11 mouse cellular contexts compared by ENCODE assay signal in genomic region chr4:141601148-141601862, GRCm38 (mm10). TPM values are rescaled to one million over a fixed set of nuclear protein-coding genes. Genes with fewer than 3 reads are reported as not detected.
DNase-seq lines count a peak whose midpoint lies in the region; ATAC-seq and TF ChIP-seq lines count a peak whose summit lies in the region.
"Had no signal": no experiment of that assay in that cellular context is flagged by ENCODE, and none has a peak within 500 bp of the region (broad histone marks: within the 10 kb centered on the region; RNA-seq: fewer than 3 reads in every experiment).

No protein-coding gene starts in this region.

- H3K4me3 ChIP-seq in lung, postnatal 0 days (ENCODE audit: low read depth, low read length) = no peak overlapping the region
- H3K4me3 ChIP-seq in intestine, postnatal 0 days (ENCODE audit: low read depth, low read length) = peak overlapping the region; percentile 74
- H3K4me3 ChIP-seq: liver, embryonic 12.5 days had no signal

- no peak overlapping the region for H3K9ac ChIP-seq in lung, postnatal 0 days (replicated peaks; ENCODE audit: low read depth)
- peak overlapping the region; percentile 59 for H3K9ac ChIP-seq in intestine, postnatal 0 days (ENCODE audit: low read depth, low read length)
- H3K9ac ChIP-seq: liver, embryonic 12.5 days had no signal

- no peaks in the 10 kb centered on the region for H3K27me3 ChIP-seq in lung, postnatal 0 days (replicated peaks; ENCODE audit: insufficient read depth, low read length)
- no peaks in the 10 kb centered on the region for H3K27me3 ChIP-seq in intestine, postnatal 0 days (replicated peaks; ENCODE audit: control insufficient read depth, insufficient read depth, low read length)

- WGBS in lung, postnatal 0 days = 65% methylated on average over 12 of the region's 12 CpGs
- WGBS in intestine, postnatal 0 days = 48% methylated on average over 12 of the region's 12 CpGs

- no peaks in the 10 kb centered on the region for H3K36me3 ChIP-seq in lung, postnatal 0 days (ENCODE audit: insufficient read depth, low read length)
- no peaks in the 10 kb centered on the region for H3K36me3 ChIP-seq in intestine, postnatal 0 days (ENCODE audit: control insufficient read depth, insufficient read depth)
- H3K36me3 ChIP-seq: liver, embryonic 12.5 days had no signal

- H3K4me2 ChIP-seq in lung, postnatal 0 days (replicated peaks; ENCODE audit: low read depth, low read length) = no peak overlapping the region
- peak overlapping the region; percentile 97 for H3K4me2 ChIP-seq in intestine, postnatal 0 days (replicated peaks; ENCODE audit: low read depth)
- H3K4me2 ChIP-seq: liver, embryonic 12.5 days had no signal

- DNase-seq in heart, adult 18-20 months = peak; percentile 67 to 68
- DNase-seq in heart, postnatal 25 days (ENCODE audit: low spot score) = no peak
- no peak for DNase-seq in lung, postnatal 0 days (ENCODE audit: low spot score)
- no peak for DNase-seq in lung, postnatal 25 days (ENCODE audit: low spot score)
- DNase-seq in heart, adult 8-10 months (ENCODE audit: low spot score) = peak; percentile 40
- DNase-seq in urinary bladder, postnatal 10 days (ENCODE audit: low spot score) = no peak
- DNase-seq in layer of hippocampus, adult 18-20 months (ENCODE audit: low spot score in 2 of 2) = no peak

- no peak; the same call in 1 of the 2 replicates for TF ChIP-seq CTCF in lung, postnatal 0 days (IDR thresholded peaks at IDR 0.05)
- peak; percentile 59 for TF ChIP-seq CTCF in intestine, postnatal 0 days (IDR thresholded peaks at IDR 0.05; ENCODE audit: low read depth)

- peaks cover 9% of the 10 kb centered on the region; the same call in 1 of the 2 replicates for H3K4me1 ChIP-seq in lung, postnatal 0 days (ENCODE audit: insufficient read depth, low read depth, low read length)
- H3K4me1 ChIP-seq in intestine, postnatal 0 days (replicated peaks; ENCODE audit: control insufficient read depth, insufficient read depth, low read length) = 0 out of 2 replicates have a peak, but pooled peaks cover 10% of the 10 kb centered on the region

- H3K9me3 ChIP-seq in lung, postnatal 0 days (ENCODE audit: low read length) = no peaks in the 10 kb centered on the region
- H3K9me3 ChIP-seq in intestine, postnatal 0 days (ENCODE audit: control insufficient read depth) = no peaks in the 10 kb centered on the region
- H3K9me3 ChIP-seq: liver, embryonic 12.5 days had no signal

- no peak for TF ChIP-seq EP300 in lung, postnatal 0 days (IDR thresholded peaks at IDR 0.05)

- no peak for ATAC-seq in lung, postnatal 0 days
- ATAC-seq in intestine, postnatal 0 days = peak; percentile 68
- ATAC-seq: liver, embryonic 12.5 days had no signal

- H3K27ac ChIP-seq in lung, postnatal 0 days (ENCODE audit: low read length) = peak overlapping the region; percentile 27; the same call in 1 of the 2 replicates
- H3K27ac ChIP-seq in intestine, postnatal 0 days (ENCODE audit: low read depth, low read length) = peak overlapping the region; percentile 86
- H3K27ac ChIP-seq: liver, embryonic 12.5 days had no signal

- intact Hi-C loops in heart, postnatal 25 days (cut with DNase I) = no loop called here

RNA-seq across cellular contexts. Expression of gene Fblim1, which starts 4.6 kb away (rescaled TPM):
- 100 to 1,000 TPM; 233 to 291 TPM for total RNA-seq in heart, adult 18-20 months (2021)
- total RNA-seq in heart, postnatal 25 days (2021) = 100 to 1,000 TPM; 298 to 316 TPM
- 52.3 and 57.5 TPM in 2 replicates for polyA plus RNA-seq in lung, postnatal 0 days (2015; fragmentation: Nextera tagmentation; extraction: Ambion mirVana)
- total RNA-seq in heart, adult 8-10 months (2022) = 100 to 1,000 TPM; 221 to 281 (median 251) TPM
- 52.8 and 59.2 TPM in 2 replicates for polyA plus RNA-seq in intestine, postnatal 0 days (2015; fragmentation: Nextera tagmentation; extraction: Ambion mirVana)
- total RNA-seq in layer of hippocampus, adult 18-20 months (2021) = under 1 TPM; 0.61 to 0.74 TPM
- total RNA-seq: megakaryocyte progenitor cell, adult 5-6 weeks had no signal

RNA-seq across cellular contexts. Expression of gene Tmem82, which starts 17.1 kb away (rescaled TPM):
- total RNA-seq in heart, adult 18-20 months (2021) = 10 to 100 TPM; 18.7 to 20.7 TPM
- 10 to 100 TPM; 21.2 to 28.9 TPM for total RNA-seq in heart, postnatal 25 days (2021)
- 3.5 and 3.6 TPM in 2 replicates for polyA plus RNA-seq in lung, postnatal 0 days (2015; fragmentation: Nextera tagmentation; extraction: Ambion mirVana)
- 10 to 100 TPM; 15.0 to 19.3 (median 16.5) TPM for total RNA-seq in heart, adult 8-10 months (2022)
- polyA plus RNA-seq in intestine, postnatal 0 days (2015; fragmentation: Nextera tagmentation; extraction: Ambion mirVana) = 42.0 and 45.7 TPM in 2 replicates
- total RNA-seq in layer of hippocampus, adult 18-20 months (2021) = under 1 TPM; 0.32 to 0.51 TPM
- polyA plus RNA-seq: C2C12 had no signal

RNA-seq across cellular contexts. Expression of gene Slc25a34, which starts 22.3 kb away (rescaled TPM):
- 100 to 1,000 TPM; 109 to 132 TPM for total RNA-seq in heart, adult 18-20 months (2021)
- total RNA-seq in heart, postnatal 25 days (2021) = 100 to 1,000 TPM; 105 to 117 TPM
- 1.1 and 1.2 TPM in 2 replicates for polyA plus RNA-seq in lung, postnatal 0 days (2015; fragmentation: Nextera tagmentation; extraction: Ambion mirVana)
- total RNA-seq in heart, adult 8-10 months (2022) = 100 to 1,000 TPM; 124 to 157 (median 144) TPM
- 23.8 and 25.7 TPM in 2 replicates for polyA plus RNA-seq in intestine, postnatal 0 days (2015; fragmentation: Nextera tagmentation; extraction: Ambion mirVana)
- total RNA-seq in layer of hippocampus, adult 18-20 months (2021) = 1 to 10 TPM; 4.1 to 4.2 TPM
- total RNA-seq: megakaryocyte progenitor cell, adult 5-6 weeks had no signal
- polyA plus RNA-seq: liver, embryonic 12.5 days had no signal

Comparison
In these comparisons a context has a peak if more than half of its experiments do, and no peak if none do; other contexts are left out.
1. DNase-seq: peak in heart, adult 18-20 months (2 of 2) and heart, adult 8-10 months (single experiment); none in heart, postnatal 25 days (single experiment), lung, postnatal 0 days (single experiment), lung, postnatal 25 days (single experiment), urinary bladder, postnatal 10 days (single experiment) and layer of hippocampus, adult 18-20 months (0 of 2).
2. RNA of gene Fblim1, which starts 4.6 kb away (total RNA-seq): 298 to 316 TPM in heart, postnatal 25 days, 233 to 291 TPM in heart, adult 18-20 months and 221 to 281 TPM in heart, adult 8-10 months; 0.61 to 0.74 TPM in layer of hippocampus, adult 18-20 months; every median in the first group is over 100 times any median in the second.
3. RNA of gene Tmem82, which starts 17.1 kb away (total RNA-seq): 21.2 to 28.9 TPM in heart, postnatal 25 days, 18.7 to 20.7 TPM in heart, adult 18-20 months and 15.0 to 19.3 TPM in heart, adult 8-10 months; 0.32 to 0.51 TPM in layer of hippocampus, adult 18-20 months; every median in the first group is over 10 times any median in the second.
4. RNA of gene Slc25a34, which starts 22.3 kb away (total RNA-seq): 124 to 157 TPM in heart, adult 8-10 months, 109 to 132 TPM in heart, adult 18-20 months and 105 to 117 TPM in heart, postnatal 25 days; 4.1 to 4.2 TPM in layer of hippocampus, adult 18-20 months; every median in the first group is over 10 times any median in the second.